Mouse (Mus musculus): Measurements from ENCODE around the gene Tgfbi.

The Tgfbi gene

DNA sequence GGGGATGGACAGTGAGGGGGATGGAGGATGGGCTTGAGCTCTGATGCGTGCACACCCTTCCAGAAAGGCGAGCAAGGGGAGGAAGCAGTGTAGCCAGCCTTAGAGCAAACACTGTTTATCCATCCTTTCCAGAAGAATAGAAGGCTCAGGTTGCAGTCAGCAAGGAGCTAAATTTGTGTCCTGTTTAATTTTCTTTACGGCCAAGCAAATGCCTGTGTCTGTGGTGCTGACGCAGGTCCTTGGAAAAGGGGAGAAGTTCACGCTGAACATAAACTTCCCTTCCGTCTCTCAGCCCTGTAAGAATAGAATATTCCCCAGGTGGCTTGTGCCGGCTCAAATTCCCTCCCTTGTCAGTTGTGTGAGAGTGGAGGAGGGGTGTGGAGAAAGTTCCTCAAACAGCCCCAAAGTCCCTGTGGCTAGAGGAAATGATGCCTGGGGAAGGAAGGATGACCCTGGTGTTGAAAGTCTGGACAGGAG, 24.9 kb downstream of the Tgfbi start:
- no peak for DNase-seq (ENCODE audit: inconsistent ontology term)

DNA sequence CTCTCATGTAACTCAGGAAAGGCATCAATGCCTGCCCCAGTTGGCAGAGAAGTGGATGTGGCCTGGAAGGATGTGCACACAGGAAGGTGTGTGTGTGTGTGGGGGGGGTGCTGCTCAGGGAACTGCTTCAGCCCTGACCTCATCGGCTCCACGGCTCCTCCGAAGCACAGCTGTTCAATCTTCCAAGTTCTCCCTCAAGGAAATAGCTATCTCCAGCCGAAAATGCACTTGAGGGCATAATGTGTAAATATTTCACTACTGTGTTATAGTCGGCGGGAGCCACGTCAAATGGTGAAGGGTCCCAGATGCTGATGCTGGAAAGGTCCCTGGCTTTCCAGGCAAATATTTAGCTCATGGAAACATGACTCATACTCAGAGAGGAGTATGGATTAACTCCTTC, 25.6 kb downstream of the Tgfbi start:
- DNase-seq (ENCODE audit: inconsistent ontology term): no peak

DNA sequence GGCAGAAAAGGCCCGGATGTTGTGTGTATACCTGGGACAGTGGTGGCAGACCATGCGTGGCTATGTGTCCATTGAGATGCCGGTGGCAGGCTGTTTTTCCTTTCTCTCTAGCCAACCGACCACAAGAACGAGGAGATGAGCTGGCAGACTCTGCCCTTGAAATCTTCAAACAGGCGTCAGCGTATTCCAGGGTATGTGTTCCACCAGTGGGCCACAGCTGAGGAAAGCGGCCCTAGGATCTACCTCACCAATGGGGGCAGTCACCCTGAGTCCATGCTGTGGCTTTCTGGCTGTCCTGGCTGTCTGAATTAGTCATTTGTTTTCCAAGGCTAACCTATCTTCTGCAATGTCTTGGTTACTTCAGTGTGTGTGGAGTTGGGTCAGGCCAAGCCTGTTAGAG, 27.7 kb downstream of the Tgfbi start:
- no peak for DNase-seq (ENCODE audit: inconsistent ontology term)

DNA sequence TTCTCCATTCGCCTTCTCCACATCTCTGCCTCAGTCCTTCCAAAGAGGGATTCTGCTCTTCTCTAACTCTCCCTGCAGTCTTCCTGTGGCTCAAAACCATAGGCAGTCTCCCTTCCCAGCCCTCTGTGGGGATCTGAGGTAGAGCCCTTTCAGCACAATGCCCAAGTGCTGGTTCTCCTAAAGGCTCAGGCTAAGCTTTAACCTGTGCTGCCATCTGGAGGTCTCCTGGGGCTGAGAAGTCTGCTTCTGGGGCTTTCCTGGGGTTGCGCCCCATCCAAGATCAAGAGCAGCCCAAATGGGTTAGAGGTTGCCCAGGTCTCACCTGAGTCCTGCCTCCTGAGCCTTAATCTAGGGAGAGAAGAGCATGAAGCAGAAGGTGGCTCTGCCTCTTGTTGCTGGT, 32.4 kb downstream of the Tgfbi start:
- peak; percentile 31 for DNase-seq (ENCODE audit: inconsistent ontology term)

DNA sequence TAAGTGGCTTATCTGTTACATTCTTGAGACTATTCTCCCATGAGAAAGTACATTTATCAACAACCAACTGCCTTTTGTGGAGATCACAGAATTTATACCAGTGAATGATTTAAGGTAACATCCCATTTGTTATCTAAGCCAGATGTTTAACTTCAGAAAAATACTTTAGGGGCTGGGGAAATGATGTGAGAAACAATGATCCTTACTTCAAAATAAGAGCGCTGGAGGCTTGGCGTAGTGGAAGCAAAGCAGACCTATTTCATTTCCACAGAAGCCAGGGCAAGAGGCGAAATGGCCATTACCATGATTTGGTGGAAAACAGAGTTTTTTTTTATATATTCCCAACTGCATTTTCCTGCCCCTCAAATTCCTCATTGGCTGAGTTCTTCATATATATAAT, 34.7 kb downstream of the Tgfbi start:
- no peak for DNase-seq (ENCODE audit: inconsistent ontology term)

DNA sequence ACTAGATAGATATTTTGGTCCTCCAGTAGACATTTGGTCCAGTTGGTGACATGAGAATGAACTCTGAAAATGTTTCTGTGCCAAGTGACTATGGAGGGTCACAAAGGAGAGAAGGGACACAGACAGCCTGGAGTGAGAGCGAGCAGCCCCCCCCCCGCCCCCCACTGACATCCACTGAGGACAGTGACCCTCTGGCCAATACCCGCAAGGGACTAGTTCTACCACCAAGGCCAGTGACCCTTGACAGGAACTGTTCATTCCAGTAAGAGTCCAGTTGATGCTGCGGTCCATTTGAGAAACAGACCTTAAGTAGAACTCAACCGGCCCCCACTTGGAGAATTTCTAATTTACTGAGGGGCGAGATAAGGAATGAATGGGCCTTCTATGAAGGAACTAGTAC, 36.4 kb downstream of the Tgfbi start:
- DNase-seq (ENCODE audit: inconsistent ontology term): no peak

DNA sequence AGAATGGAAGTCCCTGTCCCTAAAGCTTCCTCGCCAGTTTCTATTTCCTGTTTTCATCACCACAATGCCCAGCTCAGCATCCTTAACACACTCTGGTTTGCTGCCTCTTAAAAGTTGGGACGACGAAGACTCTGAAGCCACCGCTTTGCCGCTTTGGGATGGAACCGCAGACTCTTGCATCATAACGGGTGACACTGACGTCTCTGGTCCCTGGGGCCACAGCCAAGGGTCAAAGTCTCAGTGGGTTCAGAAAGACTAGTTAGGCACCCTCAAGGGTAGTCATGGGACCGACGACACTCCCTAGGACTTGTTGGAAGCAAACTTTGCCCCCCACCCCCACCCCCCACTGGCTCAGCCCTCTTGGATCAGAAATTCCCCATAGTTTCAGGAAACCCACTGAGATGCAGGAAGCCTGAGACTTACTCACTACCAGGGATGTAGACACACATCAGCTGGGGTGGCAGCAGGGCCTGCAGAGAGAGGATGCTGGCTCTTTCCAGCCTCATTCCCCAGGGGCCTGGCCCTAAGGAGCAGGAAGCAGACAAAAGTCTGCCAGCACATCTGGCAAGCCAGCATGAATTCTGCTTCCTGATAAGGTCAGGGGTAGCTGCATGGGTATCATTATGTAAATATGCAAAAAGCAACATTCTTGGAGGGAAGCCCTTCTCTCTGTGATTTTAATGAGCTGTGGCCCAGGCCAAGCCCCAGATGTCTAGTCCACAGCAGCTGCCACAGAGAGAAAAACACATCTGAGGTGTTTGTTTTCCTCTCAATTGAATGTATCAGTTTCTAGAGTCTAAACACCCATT, 38.5 kb downstream of the Tgfbi start:
- DNase-seq (ENCODE audit: inconsistent ontology term): peak; percentile 20

DNA sequence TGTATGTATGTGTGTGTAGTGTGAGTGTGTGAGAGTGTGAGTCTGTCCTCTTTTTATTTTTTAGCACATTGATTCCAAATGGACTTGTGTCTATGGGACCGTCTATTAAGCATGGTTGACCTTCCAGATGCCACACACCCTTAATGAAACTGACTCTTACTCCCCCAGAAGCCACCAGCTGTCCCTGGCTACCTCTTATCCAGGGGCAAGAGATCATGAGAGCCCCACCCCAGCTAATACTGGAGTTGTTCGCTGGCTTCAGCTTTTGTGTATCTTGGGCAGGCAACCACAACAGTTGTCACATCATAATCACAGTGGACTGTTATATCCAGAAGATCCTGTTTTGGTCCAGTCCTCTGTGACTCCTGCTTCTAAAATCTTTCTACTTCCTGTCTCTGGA, 40.7 kb downstream of the Tgfbi start:
- no peak for DNase-seq (ENCODE audit: inconsistent ontology term)

DNA sequence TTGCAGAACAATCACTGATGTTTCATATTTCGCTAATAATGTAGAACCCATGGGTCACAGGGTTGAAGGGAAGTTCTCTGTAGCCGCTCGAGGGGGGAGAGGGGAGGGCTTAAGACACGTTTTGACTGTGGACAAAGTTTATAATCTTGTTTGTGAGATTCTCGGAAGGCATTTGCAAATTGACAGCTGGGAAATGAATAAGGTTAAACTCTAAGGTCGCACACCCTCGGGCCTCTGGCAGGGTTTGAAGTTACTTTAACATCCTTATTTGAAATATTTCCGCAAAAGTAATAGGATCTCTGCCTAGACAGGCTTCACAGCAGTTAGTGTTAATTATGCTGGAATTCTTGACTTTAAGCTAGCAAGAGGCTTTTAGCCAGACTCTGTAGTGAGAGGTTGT, 43.1 kb downstream of the Tgfbi start:
- no peak for DNase-seq (ENCODE audit: inconsistent ontology term)

DNA sequence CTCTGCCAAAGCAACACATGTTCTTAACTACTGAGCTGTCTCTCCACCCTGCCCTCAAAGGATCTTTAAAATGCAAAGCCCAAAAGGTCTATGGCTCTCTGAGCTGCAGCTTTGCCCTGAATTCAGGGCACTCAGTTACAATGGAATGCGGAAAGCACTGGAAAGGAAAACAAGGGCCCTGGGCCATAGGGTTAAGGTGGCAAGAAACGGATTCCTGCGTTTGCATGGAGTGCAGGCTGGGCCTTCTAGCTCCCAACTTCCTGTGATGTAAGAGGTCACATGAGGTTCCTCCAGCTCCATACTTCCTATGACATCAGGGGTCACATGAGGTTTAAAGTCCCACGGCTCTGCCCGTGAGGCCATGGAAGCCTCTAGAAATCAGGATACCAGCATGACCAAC, 44.9 kb downstream of the Tgfbi start:
- DNase-seq (ENCODE audit: inconsistent ontology term): no peak

DNA sequence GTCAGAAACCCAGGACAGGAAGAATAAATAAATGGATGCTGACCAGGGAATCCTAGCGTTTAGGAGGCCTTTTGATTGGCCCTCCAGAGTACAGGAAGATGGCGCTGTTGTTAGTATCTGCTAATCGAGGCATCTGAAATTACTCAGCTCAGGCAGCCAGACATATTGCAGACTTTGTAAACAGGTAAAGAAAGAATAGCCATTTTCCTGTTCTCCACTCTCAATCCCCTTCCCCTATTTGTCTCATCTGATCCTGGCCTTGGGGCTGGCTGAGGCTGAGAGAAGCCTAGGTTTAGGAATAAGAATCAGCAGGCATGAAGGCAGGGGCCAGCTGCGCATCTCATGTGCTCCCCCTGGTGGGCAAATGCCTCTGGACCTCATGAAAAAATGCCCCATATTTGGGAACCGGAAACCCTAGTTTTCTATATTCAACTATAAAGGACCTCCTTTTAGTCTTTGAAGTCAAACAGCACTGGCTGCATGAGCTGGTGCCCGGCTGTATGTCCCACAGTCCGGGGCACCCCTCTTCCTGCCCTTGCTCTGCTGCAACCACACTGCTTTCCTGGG, 48.7 kb downstream of the Tgfbi start:
- DNase-seq (ENCODE audit: inconsistent ontology term): peak; percentile 60

DNA sequence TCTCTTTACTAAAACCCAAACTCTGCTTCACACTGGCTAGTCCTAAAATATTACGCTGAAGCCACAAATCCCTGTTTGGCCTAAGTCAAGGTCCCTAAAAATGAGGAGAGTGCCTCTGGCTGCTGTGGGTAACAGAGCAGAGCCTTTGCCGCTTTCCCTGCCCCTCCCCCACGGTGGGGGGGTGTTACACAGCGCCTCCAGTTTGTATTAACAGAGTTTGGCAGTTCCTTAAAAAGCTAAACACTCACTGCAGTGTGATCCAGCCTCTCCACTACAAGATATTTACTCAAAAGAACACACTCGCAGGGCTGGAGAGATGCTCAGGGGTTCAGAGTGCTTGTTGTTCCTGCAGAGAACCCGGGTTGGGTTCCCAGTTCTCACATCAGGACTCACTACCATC, 49.6 kb downstream of the Tgfbi start:
- DNase-seq (ENCODE audit: inconsistent ontology term): no peak

DNA sequence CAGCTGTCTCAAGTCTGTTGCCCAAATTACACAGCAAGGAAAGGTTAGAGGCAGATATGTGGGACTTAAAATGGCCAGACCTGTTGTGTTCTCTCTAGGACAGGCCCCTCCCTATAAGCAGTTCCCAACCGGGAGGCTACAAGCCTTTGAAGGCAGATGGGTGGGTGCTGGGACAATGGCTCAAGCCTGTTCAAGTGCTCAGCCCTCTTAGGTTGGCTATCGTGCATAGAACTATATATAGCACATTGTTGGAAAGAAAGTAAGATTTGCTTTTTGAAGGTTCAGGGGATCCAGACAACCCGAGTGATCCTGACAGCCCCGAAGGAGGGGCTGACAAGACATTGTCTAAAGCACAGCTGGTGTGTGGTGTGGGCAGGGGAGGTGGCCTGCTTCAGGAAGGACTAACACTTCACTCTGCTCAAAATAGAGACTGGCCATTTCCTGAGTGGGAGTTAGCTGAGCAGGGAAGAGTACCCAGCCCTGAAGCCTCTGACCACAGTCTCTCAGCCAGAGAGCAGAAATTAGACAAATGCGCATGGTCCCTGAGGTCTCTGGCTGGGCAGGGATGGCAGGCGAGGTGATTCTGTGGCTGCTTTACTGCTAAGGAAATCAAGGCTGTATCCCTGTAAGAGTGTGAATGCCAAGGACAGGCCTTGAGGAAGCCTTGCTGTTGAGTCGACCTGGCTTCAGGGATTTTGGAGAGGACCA, 52.7 kb downstream of the Tgfbi start:
- DNase-seq (ENCODE audit: inconsistent ontology term): no peak

DNA sequence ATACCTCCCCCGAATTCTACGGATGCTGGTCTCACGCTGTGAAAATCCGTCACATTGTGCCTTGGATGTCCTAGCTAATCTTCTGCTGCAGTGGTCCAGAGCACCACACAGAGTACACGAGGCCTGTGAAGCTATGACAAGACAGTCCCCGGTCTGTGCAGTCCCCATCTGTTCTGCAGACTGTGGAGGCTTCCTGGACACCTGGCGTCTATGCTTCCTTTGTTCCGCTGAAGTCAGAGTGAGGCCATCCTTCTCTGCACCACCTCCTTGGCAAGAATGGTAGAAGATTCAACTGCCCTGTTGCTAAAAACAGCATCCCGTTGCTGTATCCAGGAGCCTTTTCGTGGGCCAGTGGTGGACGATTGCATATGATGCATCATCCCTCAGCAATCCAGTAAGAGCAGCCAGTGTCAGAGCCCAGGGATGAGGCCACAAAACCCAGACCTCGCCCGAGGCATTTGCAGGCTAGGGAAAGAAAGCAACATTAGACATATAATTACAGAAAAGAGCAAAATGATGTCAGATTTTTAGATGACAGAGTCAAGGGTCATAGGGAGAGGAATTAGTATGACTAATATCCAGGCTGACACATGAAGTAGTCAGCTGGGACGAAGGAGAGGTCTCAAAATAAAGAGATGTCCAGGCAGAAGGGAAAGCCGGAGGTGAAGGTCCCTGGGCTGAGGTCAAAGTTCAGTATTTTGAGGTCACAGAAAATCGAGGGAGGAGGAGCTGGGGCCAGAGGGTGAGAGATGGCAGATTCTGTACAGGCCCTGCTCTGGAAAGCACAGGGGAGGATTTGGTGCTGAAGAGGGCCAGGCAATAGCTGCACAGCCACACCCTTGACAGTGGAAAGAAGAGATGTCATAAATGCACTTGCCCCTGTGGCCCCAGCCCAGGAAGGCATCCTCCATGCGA, 55.2 kb downstream of the Tgfbi start:
- DNase-seq (ENCODE audit: inconsistent ontology term): peak; percentile 78

DNA sequence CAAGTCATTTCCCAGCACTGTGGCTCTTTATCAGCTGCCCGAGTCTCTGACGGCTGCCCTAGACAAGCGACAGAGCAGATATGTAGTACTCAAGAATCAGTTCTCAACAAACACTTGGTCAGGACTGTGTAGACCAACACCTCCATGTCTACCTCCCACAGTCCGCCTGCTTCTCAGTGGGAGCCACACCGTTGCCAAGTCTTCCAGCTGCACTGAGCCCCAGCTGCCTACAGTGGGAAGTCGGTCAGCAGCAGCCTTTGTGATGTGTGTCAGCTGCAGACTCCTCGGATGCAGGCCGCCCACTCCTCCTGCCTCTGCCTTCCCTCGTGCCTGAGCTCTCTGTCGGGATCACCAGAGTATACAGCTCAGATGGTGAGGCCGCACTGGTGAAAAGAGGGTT, 61.9 kb downstream of the Tgfbi start:
- DNase-seq (ENCODE audit: inconsistent ontology term): peak; percentile 20

DNA sequence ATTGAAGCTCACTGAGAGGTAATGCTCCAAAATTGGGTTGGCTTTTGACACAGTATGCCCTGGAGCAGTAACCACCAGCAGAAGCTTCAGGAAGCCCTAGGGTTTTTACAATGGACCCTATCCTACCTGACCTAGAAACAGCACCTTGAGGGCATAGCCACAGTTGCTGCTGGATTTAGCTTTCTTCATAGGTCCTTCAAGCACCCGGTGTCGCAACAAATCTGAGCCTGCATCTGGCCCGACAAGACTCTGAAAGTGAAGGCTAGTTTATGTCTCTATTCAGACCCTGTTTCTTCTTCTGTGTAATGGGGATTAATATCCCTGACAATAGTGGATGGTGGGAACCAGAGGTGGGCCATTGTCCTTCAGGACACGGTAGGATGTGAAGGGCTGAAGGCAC, 68.4 kb downstream of the Tgfbi start:
- no peak for DNase-seq (ENCODE audit: inconsistent ontology term)

DNA sequence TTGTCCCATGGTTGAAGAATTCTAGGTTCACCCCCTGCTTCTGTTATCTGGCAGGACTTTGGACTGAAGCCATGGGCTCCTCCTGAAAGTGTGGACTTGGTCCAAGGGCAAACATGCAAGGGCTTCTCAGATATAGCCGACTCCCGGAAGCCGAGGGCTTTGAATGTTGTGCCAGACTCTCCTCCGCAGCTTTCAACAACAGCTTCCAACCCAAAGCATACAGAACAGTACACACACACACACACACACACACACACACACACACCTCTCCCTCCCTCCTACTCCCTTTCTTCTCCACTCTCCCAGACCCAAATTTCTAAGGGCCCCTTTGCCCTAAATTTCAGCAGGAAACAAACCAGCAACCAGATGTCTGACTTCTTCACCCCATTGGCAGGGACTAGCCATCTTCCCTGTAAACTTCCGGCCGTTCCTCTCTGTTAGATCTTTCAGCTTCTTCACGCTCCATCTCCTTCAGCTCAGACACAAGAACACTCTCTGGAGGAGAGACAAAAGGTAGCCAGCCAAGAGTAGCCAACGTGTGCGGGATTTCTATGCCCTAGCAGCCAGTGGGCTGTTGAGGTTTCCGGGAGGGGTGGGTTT, 69.0 kb downstream of the Tgfbi start:
- DNase-seq (ENCODE audit: inconsistent ontology term): peak; percentile 59

DNA sequence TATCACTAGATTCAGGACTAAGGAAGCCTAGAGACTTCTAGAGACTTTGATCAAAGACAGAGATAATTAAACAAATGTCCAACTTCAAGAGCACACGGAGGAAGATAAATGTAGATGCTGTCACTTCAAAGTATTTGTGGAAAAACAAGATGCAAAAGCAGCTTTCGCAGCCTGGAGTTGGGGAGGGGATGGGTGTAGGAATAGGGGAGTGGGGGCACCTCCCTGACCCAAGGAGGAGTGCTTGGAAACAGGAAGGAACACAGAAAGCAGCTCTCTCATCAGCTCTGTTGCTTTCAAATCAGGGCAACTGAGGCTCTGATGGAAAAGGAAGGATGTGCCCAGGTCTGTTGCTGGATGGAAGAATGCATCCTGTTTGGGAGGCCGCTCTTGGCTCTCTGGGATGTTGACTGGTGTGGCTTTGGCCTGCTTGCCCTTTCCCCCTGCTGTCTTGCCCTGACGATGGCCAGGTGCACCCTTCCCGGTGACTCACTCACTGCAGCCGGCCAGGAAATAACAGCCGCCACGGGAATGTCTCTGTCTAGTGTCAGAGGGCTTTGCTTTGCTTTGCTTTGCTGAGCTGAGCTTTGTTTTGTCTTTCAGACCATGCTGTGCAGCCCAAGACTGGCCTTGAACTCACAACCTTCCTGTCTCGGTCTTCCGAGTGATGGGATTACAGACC, 69.6 kb downstream of the Tgfbi start:
- peak; percentile 64 for DNase-seq (ENCODE audit: inconsistent ontology term)

DNA sequence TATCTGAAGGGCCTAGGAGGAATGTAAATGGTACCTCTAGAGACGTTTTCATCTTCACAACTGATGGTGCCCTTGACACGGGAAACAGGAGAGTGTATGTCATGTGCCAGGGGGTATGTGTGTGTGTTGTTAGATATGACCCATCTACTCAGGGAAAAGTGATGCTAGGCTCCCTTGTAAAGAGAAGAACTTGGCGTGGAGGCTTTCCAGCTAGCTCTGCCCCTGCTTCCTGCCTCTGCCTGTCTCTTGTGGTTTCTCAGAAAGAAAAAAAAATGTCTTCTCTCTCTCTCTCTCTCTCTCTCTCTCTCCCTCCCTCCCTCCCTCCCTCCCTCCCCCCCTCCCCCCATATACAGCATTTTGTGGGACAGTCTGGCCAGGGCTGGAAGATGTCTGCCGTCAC, 72.6 kb downstream of the Tgfbi start:
- no peak for DNase-seq (ENCODE audit: inconsistent ontology term)

DNA sequence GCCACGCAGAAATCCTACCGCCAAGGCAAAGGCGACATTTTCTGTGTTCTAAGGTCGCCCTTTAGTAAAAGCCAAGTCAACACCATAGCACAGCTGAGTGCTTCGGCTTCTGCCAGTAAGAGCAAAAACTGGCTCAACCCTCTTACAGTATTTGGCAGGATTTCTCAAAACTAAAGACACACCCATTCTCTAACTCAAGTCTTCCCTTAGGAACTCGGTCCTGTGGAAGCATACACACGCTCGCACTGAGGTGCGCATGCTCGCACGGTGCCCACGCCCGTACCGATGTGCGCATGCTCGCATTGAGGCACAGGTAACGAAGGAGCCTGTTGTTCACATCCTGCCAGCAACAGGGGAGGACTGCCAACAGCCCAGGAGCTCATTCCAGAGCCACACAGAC, 73.0 kb downstream of the Tgfbi start:
- no peak for DNase-seq (ENCODE audit: inconsistent ontology term)

DNA sequence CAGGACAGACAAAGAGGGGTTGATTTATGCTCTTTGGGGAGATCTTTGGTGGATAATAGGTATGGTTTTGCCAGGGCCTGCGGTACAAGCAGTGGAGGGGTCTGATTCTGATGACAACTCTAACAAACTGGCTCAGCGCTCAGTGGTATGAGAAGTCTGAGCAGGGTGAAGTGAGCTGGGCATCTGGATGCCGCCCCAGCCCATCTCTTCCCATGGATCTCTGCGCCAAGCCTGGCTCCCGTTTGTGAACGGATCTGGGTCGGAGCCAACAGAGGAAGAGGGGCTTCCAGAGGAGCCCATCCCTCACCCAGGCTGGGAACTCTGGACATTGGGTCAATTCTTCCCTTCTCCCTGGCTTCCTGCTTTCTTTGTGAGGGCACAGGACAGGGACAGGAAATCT, 74.0 kb downstream of the Tgfbi start:
- no peak for DNase-seq (ENCODE audit: inconsistent ontology term)

All from Muller cell, postnatal 12 days (primary cell).